Mouse (Mus musculus): Measurements from ENCODE around the gene Pdk1. TPM values are rescaled to one million over a fixed set of nuclear protein-coding genes. Genes with fewer than 3 reads are reported as not detected.

The Pdk1 gene
- polyA plus RNA-seq, 1 experiment: 16.7 TPM

- Histone ChIP-seq H3K4me3 (ENCODE audit: insufficient read depth, low read depth, low read length) (no peak overlapping the region), H3K27ac (ENCODE audit: insufficient read depth, low read depth, low read length) (no peak overlapping the region), H3K27me3 (replicated peaks; ENCODE audit: control insufficient read depth, insufficient read depth, low read length) (no peaks in the 10 kb centered on the region), H3K36me3 (ENCODE audit: control insufficient read depth, insufficient read depth, low read length) (no peaks in the 10 kb centered on the region; the same call in 1 of the 2 replicates), H3K4me1 (ENCODE audit: control insufficient read depth, insufficient read depth, low read length) (no peaks in the 10 kb centered on the region)
- DNase-seq: no peak
- 89% methylated on average over 19 of the region's 19 CpGs for WGBS
- TF ChIP-seq POLR2A (IDR thresholded peaks at IDR 0.05; ENCODE audit: low read depth, low read length) (no peak), CTCF (conservative IDR thresholded peaks at IDR 0.05; ENCODE audit: insufficient read depth, insufficient read length, low read depth, low read length) (no peak)
Measured at GRCm38 (mm10) chr2:71882914-71883651, 10.1 kb downstream of the Pdk1 start.

- H3K4me3 ChIP-seq (ENCODE audit: insufficient read depth, low read depth, low read length): no peak overlapping the region
- WGBS: 94% methylated on average over 4 of the region's 4 CpGs
- DNase-seq: no peak
- no peak for TF ChIP-seq CTCF (conservative IDR thresholded peaks at IDR 0.05; ENCODE audit: insufficient read depth, insufficient read length, low read depth, low read length)
- no peaks in the 10 kb centered on the region; the same call in 1 of the 2 replicates for H3K36me3 ChIP-seq (ENCODE audit: control insufficient read depth, insufficient read depth, low read length)
- H3K27me3 ChIP-seq (replicated peaks; ENCODE audit: control insufficient read depth, insufficient read depth, low read length): no peaks in the 10 kb centered on the region
- no peaks in the 10 kb centered on the region for H3K4me1 ChIP-seq (ENCODE audit: control insufficient read depth, insufficient read depth, low read length)
- H3K27ac ChIP-seq (ENCODE audit: insufficient read depth, low read depth, low read length): no peak overlapping the region
Measured at GRCm38 (mm10) chr2:71887269-71887668, 14.2 kb downstream of the Pdk1 start.

- Histone ChIP-seq H3K36me3 (ENCODE audit: control insufficient read depth, insufficient read depth, low read length) (no peaks in the 10 kb centered on the region; the same call in 1 of the 2 replicates), H3K4me3 (ENCODE audit: insufficient read depth, low read depth, low read length) (no peak overlapping the region), H3K4me1 (ENCODE audit: control insufficient read depth, insufficient read depth, low read length) (no peaks in the 10 kb centered on the region), H3K27ac (ENCODE audit: insufficient read depth, low read depth, low read length) (no peak overlapping the region), H3K27me3 (replicated peaks; ENCODE audit: control insufficient read depth, insufficient read depth, low read length) (no peaks in the 10 kb centered on the region)
- no peak for DNase-seq
- TF ChIP-seq CTCF (conservative IDR thresholded peaks at IDR 0.05; ENCODE audit: insufficient read depth, insufficient read length, low read depth, low read length) (0 out of 2 replicates have a peak, but pooled peaks have one; percentile 3), POLR2A (IDR thresholded peaks at IDR 0.05; ENCODE audit: low read depth, low read length) (no peak)
- 84% methylated on average over 4 of the region's 4 CpGs for WGBS
Measured at GRCm38 (mm10) chr2:71888437-71888836, 15.4 kb downstream of the Pdk1 start.

- H3K4me1 ChIP-seq (ENCODE audit: control insufficient read depth, insufficient read depth, low read length): no peaks in the 10 kb centered on the region
- H3K4me3 ChIP-seq (ENCODE audit: insufficient read depth, low read depth, low read length): no peak overlapping the region
- DNase-seq: no peak
- WGBS: 93% methylated on average over 2 of the region's 2 CpGs
- H3K36me3 ChIP-seq (ENCODE audit: control insufficient read depth, insufficient read depth, low read length): no peaks in the 10 kb centered on the region; the same call in 1 of the 2 replicates
- H3K27ac ChIP-seq (ENCODE audit: insufficient read depth, low read depth, low read length): no peak overlapping the region
- TF ChIP-seq CTCF (conservative IDR thresholded peaks at IDR 0.05; ENCODE audit: insufficient read depth, insufficient read length, low read depth, low read length) (no peak), POLR2A (IDR thresholded peaks at IDR 0.05; ENCODE audit: low read depth, low read length) (no peak)
- H3K27me3 ChIP-seq (replicated peaks; ENCODE audit: control insufficient read depth, insufficient read depth, low read length): no peaks in the 10 kb centered on the region
Measured at GRCm38 (mm10) chr2:71891536-71891935, 18.5 kb downstream of the Pdk1 start.

GRCm38 (mm10) chr2:71892741-71893349 is 19.8 kb downstream of the Pdk1 start:
- 88% methylated on average over 7 of the region's 7 CpGs for WGBS
- Histone ChIP-seq H3K36me3 (ENCODE audit: control insufficient read depth, insufficient read depth, low read length) (no peaks in the 10 kb centered on the region; the same call in 1 of the 2 replicates), H3K27ac (ENCODE audit: insufficient read depth, low read depth, low read length) (no peak overlapping the region), H3K4me1 (ENCODE audit: control insufficient read depth, insufficient read depth, low read length) (no peaks in the 10 kb centered on the region), H3K27me3 (replicated peaks; ENCODE audit: control insufficient read depth, insufficient read depth, low read length) (no peaks in the 10 kb centered on the region), H3K4me3 (ENCODE audit: insufficient read depth, low read depth, low read length) (no peak overlapping the region)
- DNase-seq: no peak
- no peak for TF ChIP-seq CTCF (conservative IDR thresholded peaks at IDR 0.05; ENCODE audit: insufficient read depth, insufficient read length, low read depth, low read length)
- TF ChIP-seq POLR2A (IDR thresholded peaks at IDR 0.05; ENCODE audit: low read depth, low read length): no peak

GRCm38 (mm10) chr2:71895596-71896286 is 22.7 kb downstream of the Pdk1 start:
- H3K27ac ChIP-seq (ENCODE audit: insufficient read depth, low read depth, low read length): no peak overlapping the region
- H3K27me3 ChIP-seq (replicated peaks; ENCODE audit: control insufficient read depth, insufficient read depth, low read length): no peaks in the 10 kb centered on the region
- 94% methylated on average over 13 of the region's 13 CpGs for WGBS
- peaks cover 1% of the 10 kb centered on the region; the same call in 1 of the 2 replicates for H3K36me3 ChIP-seq (ENCODE audit: control insufficient read depth, insufficient read depth, low read length)
- TF ChIP-seq CTCF (conservative IDR thresholded peaks at IDR 0.05; ENCODE audit: insufficient read depth, insufficient read length, low read depth, low read length): no peak
- no peak for TF ChIP-seq POLR2A (IDR thresholded peaks at IDR 0.05; ENCODE audit: low read depth, low read length)
- H3K4me3 ChIP-seq (ENCODE audit: insufficient read depth, low read depth, low read length): no peak overlapping the region
- no peak for DNase-seq
- no peaks in the 10 kb centered on the region for H3K4me1 ChIP-seq (ENCODE audit: control insufficient read depth, insufficient read depth, low read length)

- Histone ChIP-seq H3K4me3 (ENCODE audit: insufficient read depth, low read depth, low read length) (no peak overlapping the region), H3K36me3 (ENCODE audit: control insufficient read depth, insufficient read depth, low read length) (peaks cover 1% of the 10 kb centered on the region; the same call in 1 of the 2 replicates), H3K27ac (ENCODE audit: insufficient read depth, low read depth, low read length) (no peak overlapping the region), H3K27me3 (replicated peaks; ENCODE audit: control insufficient read depth, insufficient read depth, low read length) (no peaks in the 10 kb centered on the region; the same call in 1 of the 2 replicates), H3K4me1 (ENCODE audit: control insufficient read depth, insufficient read depth, low read length) (no peaks in the 10 kb centered on the region)
- peak; percentile 19 for DNase-seq
- WGBS: 51% methylated on average over 12 of the region's 12 CpGs
- no peak for TF ChIP-seq POLR2A (IDR thresholded peaks at IDR 0.05; ENCODE audit: low read depth, low read length)
- no peak for TF ChIP-seq CTCF (conservative IDR thresholded peaks at IDR 0.05; ENCODE audit: insufficient read depth, insufficient read length, low read depth, low read length)
Measured at GRCm38 (mm10) chr2:71897420-71897819, 24.4 kb downstream of the Pdk1 start.

Data from kidney, adult 2 months (tissue).